Mouse (Mus musculus): ENCODE results near the gene Zdhhc18. TPM values are rescaled to one million over a fixed set of nuclear protein-coding genes. Genes with fewer than 3 reads are reported as not detected.

Zdhhc18 gene
- total RNA-seq, 2 experiments from 2014 or later: 24.5 to 35.2 TPM

- DNase-seq: peak in 1 of 2 experiments; percentile 31
- intact Hi-C loops (cut with DNase I): no loop called here
These were observed 17.2 kb downstream of the Zdhhc18 start for GRCm38 (mm10) chr4:133632483-133633327.

- DNase-seq: no peak
- intact Hi-C loops (cut with DNase I): no loop called here
These were observed 18.1 kb downstream of the Zdhhc18 start for GRCm38 (mm10) chr4:133631769-133632411.

DNA sequence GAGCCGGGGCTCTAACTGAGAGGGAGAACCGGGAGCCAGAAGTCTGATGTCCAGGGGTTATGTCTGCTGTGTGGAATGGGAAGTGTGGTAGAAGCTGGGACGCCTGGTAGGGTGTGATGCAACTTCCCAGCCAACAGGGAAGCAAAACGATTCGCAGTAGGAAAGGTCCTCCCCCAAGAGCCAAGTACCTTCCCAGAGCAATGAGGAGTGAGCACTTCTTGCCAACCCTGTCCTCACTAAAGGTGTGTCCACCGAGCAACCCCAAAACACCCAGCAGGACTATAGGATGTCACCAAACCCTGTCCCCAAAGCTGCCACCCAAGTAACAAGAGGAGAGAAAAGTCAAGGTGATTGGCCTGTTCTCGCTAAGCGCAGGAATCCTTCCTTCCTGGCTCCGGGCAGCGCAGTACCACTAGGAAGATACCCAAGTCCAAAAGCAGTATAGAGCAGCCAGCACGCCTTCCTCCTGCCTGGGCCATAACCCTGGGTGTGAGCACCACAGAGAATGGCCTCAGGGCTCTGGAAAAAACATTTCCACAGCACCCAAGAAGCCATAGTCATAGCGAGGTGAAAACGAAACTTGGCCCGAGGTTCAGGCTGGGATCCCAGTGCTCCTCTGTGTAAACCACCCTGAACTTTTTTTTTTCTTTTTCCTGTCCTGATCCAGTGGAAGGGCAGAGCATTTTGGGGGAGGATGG, 18.7 kb downstream of the Zdhhc18 start:
- intact Hi-C loops (cut with DNase I): no loop called here
- DNase-seq: peak in 1 of 2 experiments; percentile 32

GRCm38 (mm10) chr4:133630326-133630920, 19.5 kb downstream of the Zdhhc18 start:
- intact Hi-C loops (cut with DNase I): no loop called here
- no peak for DNase-seq

GRCm38 (mm10) chr4:133629191-133629590, 20.8 kb downstream of the Zdhhc18 start:
- no peak for DNase-seq
- intact Hi-C loops (cut with DNase I): no loop called here

- no peak for DNase-seq
- intact Hi-C loops (cut with DNase I): no loop called here
These were observed 21.4 kb downstream of the Zdhhc18 start for GRCm38 (mm10) chr4:133628517-133628916.

DNA sequence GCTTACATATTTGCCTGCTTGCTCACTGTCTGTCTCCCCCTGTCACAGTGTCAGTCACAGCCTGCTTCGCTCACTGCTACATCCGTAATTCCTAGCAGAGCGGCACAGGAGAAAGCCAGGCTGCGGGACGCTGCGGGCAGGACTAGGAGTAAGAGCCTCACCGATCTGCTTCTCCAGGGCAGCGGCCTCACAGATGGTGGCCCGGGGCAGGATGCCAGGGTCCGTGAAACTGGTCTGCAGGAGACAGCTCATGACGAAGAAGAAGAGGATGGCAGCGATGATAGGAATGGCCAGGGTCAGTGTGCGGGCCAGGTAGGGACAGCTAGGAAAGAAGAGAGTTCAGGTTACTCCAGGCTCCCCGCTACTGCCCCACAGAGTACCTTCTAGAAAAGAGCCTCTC, 22.9 kb downstream of the Zdhhc18 start:
- intact Hi-C loops (cut with DNase I): no loop called here
- DNase-seq: no peak

DNA sequence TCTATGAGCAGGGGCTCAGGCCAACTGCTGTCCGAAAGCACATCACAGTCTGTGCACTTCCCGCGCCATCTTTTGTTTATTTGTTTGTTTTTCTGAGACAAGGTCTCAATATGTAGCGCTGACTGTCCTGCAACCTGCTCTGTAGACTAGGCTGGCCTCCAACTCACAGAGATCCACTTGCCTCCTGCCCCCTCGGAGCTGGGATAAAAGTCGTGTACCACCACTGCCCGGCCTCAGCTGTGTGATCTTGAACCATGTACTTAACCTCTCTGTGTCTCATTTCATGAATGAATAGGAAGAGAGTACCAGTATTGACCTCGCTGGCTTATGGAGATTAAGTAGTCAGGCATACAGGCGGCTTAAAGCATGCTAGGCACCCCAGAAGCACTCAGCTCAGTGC, 23.3 kb downstream of the Zdhhc18 start:
- no peak for DNase-seq
- intact Hi-C loops (cut with DNase I): no loop called here

- intact Hi-C loops (cut with DNase I): no loop called here
These were observed 23.7 kb downstream of the Zdhhc18 start for GRCm38 (mm10) chr4:133626221-133626620.

GRCm38 (mm10) chr4:133625621-133626071, 24.3 kb downstream of the Zdhhc18 start:
- intact Hi-C loops (cut with DNase I): no loop called here
- peak in 1 of 2 experiments; percentile 49 for DNase-seq

More at GRCm38 (mm10) chr4:133626221-133626620, 23.7 kb downstream of the Zdhhc18 start:
- DNase-seq: no peak

DNA sequence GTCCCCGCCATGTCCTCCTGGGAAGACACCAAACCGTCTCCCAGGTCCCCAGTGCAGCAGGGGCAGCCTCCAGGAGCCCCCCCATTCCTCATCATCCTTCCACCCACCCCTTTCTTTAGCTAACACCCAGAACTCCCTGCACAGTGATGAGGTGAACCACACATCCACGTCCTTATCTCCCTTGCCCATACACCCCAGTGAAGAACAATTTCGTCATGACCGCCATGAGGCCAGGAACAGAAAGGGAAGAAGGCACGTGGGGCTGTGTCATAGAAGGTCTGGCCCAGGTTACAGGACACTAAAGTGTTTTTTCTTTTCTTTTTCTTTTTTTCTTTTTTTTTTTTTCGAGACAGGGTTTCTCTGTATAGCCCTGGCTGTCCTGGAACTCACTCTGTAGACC, 25.1 kb downstream of the Zdhhc18 start:
- DNase-seq: no peak
- intact Hi-C loops (cut with DNase I): no loop called here

DNA sequence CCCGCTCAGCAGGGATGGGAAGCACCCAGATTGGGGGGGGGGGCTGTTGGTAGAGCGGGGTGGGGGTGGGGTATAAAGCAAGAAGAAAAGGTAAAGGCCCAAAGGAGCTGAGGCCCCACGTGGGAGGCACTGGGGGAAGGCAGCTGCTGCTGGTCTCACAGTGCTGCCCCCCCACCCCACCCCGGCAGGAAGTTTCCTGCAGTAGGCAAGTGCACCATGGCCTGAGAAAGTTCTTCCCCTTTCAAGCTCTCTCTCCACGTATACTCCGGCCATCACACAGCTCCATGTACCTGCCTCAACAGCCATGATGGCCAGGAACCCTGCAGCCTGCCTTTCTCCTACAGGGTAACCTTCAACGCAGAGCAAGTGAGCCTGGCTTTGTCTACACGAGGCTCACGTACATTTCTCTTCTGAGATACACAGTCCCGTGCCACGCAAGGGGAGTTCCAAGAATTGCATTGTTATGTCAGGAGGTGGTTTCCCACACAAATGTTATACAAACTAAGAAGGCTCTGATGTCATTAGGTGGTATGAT, 27.7 kb downstream of the Zdhhc18 start:
- intact Hi-C loops (cut with DNase I): no loop called here
- DNase-seq: no peak

DNA sequence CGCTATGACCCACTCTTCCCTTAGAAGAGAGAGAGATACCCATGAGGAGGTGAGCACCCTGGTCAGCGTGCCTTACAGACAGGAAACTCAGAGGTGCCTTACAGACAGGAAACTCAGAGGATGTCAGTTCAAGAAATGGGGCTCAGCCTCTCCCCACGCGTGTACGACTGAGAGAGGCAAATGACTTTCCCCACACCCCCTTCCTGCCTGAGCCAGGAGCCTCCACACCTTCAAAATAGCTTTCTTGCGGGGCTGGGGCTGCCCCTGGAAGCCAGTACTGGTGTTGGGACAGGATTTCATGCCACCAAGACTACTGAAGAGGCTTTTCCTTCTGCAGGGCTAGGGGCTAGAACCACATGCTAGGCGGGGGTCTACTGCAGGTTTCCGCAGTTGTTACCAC, 29.3 kb downstream of the Zdhhc18 start:
- DNase-seq: no peak
- intact Hi-C loops (cut with DNase I): no loop called here

GRCm38 (mm10) chr4:133619473-133620136, 30.3 kb downstream of the Zdhhc18 start:
- DNase-seq: no peak
- intact Hi-C loops (cut with DNase I): no loop called here

- DNase-seq: no peak
- intact Hi-C loops (cut with DNase I): no loop called here
These were observed 32.0 kb downstream of the Zdhhc18 start for GRCm38 (mm10) chr4:133617936-133618335.

DNA sequence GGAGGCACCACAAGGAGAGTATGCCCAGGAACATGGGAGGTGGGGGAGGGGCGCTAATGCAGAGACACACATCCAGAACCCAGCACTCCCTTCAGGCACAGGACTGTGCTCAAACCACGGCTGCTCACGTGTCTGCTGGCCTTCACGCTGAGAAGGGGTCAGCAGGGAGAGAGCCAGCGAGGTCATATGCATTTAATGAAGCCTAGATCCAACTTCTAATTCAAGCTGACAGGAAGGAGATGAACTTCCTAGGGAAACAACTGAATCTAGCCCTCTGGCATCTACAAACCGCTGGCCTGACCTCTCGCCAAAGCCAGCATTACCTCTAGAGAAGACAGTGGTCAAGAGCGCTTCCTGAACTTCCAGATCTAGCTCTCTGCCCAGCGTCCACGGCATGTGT, 34.5 kb downstream of the Zdhhc18 start:
- intact Hi-C loops (cut with DNase I): no loop called here
- DNase-seq: no peak

DNA sequence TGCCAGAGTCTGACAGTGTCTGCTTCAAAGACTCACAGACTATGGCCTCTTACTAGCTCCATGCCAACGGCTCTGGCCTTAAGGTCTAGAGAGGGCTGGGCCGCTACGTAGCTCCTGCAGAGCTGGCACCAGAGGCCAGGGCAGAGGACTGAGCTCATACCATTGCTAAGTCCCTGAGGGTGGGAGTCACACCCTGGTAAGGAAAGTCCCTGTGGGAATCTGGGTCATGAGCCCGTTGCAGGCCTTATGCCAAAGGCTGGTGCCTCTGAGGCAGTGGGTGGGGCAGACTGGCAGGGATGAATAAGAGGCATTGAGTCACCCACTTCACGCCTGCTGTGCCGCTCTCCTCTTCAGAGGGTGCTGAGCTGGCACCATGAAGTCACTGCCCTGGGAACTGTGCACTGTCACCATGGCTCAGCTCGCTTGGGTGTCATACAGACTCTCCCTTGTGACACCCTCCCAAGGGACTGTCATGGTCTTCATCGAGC, 35.6 kb downstream of the Zdhhc18 start:
- no peak for DNase-seq
- intact Hi-C loops (cut with DNase I): no loop called here

DNA sequence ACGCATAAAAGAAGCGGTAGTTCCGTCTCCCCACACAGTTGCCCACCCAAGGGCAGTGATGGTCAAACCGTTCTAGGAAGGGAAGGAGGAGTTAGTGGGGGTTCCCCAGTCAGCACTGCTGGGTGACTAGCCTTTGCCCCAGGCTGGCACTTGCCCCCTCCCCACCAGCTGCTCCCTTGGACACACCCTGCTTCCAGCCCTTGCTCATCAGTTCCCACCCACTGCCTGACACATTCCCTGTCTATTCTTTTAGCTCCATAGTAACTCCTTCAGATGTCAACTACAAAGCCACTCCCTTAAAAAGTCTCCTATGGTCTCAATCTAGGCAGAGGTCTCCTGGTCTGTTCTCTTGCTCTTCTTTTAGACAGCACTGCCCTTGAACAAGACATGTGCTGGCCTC, 36.1 kb downstream of the Zdhhc18 start:
- intact Hi-C loops (cut with DNase I): no loop called here
- DNase-seq: no peak

DNA sequence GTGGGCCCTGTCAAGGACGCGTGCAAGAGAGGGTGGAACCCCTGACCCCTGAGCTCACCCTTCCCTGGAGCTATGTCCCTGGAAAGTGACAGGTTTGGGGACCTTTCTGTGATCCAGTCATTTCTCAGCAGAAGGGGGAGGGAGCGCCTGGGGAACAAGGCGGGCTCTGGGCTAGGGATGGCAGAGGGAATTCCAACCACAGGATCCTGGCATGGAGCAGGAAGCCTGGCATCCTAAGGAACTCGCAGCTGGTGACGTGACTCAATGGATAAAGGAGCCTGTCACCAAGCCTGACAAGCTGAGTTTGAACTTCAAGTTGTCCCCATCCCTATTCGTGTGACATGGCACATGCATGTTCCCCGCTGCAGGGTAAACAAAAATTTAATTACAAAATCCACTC, 36.9 kb downstream of the Zdhhc18 start:
- intact Hi-C loops (cut with DNase I): no loop called here
- no peak for DNase-seq

DNA sequence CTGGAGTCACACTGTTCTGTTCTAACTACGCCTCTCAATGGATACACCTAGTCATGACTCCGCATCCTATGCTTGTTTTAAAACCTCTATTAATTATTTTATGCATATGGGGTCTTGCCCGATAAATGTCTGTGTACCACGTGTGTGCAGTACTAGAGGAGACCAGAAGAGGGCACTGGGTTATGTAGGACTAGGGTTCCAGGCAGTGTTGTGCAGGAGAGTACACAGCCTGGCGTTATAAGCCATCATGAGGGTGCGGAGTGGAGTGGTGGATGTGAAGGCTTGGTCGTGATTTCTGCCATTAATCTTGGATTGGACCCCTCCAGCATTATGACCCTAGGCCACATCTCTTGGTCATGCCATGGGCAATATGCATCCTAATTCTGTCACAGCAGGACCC, 37.5 kb downstream of the Zdhhc18 start:
- DNase-seq: no peak
- intact Hi-C loops (cut with DNase I): no loop called here
